Mouse (Mus musculus) layer of hippocampus, adult 18-20 months (tissue): Measurements from ENCODE around the gene Slc5a8. TPM values are rescaled to one million over a fixed set of nuclear protein-coding genes. Genes with fewer than 3 reads are reported as not detected.

Source experiments
- DNase-seq, 2 experiments: peaks; one replicate each; pipeline ENCODE4 v3.0.0; 2022; ENCODE audit warnings: low spot score in 2 of 2
- total RNA-seq, 2 experiments: library from RNA; stranded (reverse); gene quantifications; 2 replicates each; pipeline ENCODE4 v1.2.3; 2021

The Slc5a8 gene
- total RNA-seq, 2 experiments from 2014 or later: 0.05 TPM; not detected in 1

GRCm38 (mm10) chr10:88978932-88979331 lies 93.1 kb downstream of the Slc5a8 start:
- DNase-seq: no peak

Other genes starting within 250 kb of the Slc5a8 start
- gene Spic, start 201.0 kb upstream of the Slc5a8 start, total RNA-seq: not detected
- 100 to 1,000 TPM; 136 to 138 TPM for gene Arl1, start 155.1 kb upstream of the Slc5a8 start, total RNA-seq
- 10 to 100 TPM; 18.9 to 20.0 TPM for gene Utp20, start 59.2 kb upstream of the Slc5a8 start, total RNA-seq